Mouse (Mus musculus) liver, embryonic 14.5 days (tissue): Measurements from ENCODE around the gene Shld1.

Experiments
- CTCF ChIP-seq: IDR thresholded peaks from 2 replicates; pipeline ENCODE4 v1.5.1; 2016; ENCODE audit warnings: antibody characterized with exemption, low read depth, control low read depth
- EP300 ChIP-seq: IDR thresholded peaks from 2 replicates; pipeline ENCODE4 v1.6.1; 2016; ENCODE audit warnings: antibody characterized with exemption, low read depth

- no peak for TF ChIP-seq CTCF
- no peak for TF ChIP-seq EP300
These were observed 39.6 kb upstream of the Shld1 start for GRCm38 (mm10) chr2:132646856-132647745.
